Mouse (Mus musculus): Measurements from ENCODE around the gene Golt1a. TPM values are rescaled to one million over a fixed set of nuclear protein-coding genes. Genes with fewer than 3 reads are reported as not detected.

Gene Golt1a
- polyA plus RNA-seq, 1 experiment from 2014 or later, result 12.8 TPM

- Histone ChIP-seq H3K9ac (ENCODE audit: low read length) (no peak overlapping the region), H3K9me3 (ENCODE audit: control insufficient read depth, low read length) (no peaks in the 10 kb centered on the region), H3K27me3 (replicated peaks; ENCODE audit: control insufficient read depth, insufficient read depth, low read length) (peaks cover 10% of the 10 kb centered on the region), H3K36me3 (ENCODE audit: control insufficient read depth, insufficient read depth, low read length) (no peaks in the 10 kb centered on the region), H3K4me2 (ENCODE audit: low read length) (no peak overlapping the region), H3K4me1 (replicated peaks; ENCODE audit: control insufficient read depth, insufficient read depth, low read length) (peaks cover 16% of the 10 kb centered on the region; the same call in 1 of the 2 replicates), H3K4me3 (ENCODE audit: low read depth, low read length) (no peak overlapping the region), H3K27ac (ENCODE audit: low read depth) (no peak overlapping the region)
- no peak for ATAC-seq (replicated peaks; ENCODE audit: low FRiP score, low TSS enrichment, low read depth)
- DNase-seq (ENCODE audit: low spot score), result no peak
- WGBS, result 60% methylated on average over 10 of the region's 10 CpGs
Measured at GRCm38 (mm10) chr1:133368644-133369043, 59.0 kb downstream of the Golt1a start.

GRCm38 (mm10) chr1:133370352-133370751 is 60.8 kb downstream of the Golt1a start:
- Histone ChIP-seq H3K9ac (ENCODE audit: low read length) (no peak overlapping the region), H3K36me3 (ENCODE audit: control insufficient read depth, insufficient read depth, low read length) (no peaks in the 10 kb centered on the region), H3K4me1 (replicated peaks; ENCODE audit: control insufficient read depth, insufficient read depth, low read length) (peaks cover 8% of the 10 kb centered on the region; the same call in 1 of the 2 replicates), H3K4me2 (ENCODE audit: low read length) (no peak overlapping the region), H3K9me3 (ENCODE audit: control insufficient read depth, low read length) (no peaks in the 10 kb centered on the region), H3K27me3 (replicated peaks; ENCODE audit: control insufficient read depth, insufficient read depth, low read length) (no peaks in the 10 kb centered on the region), H3K27ac (ENCODE audit: low read depth) (no peak overlapping the region), H3K4me3 (ENCODE audit: low read depth, low read length) (no peak overlapping the region)
- 57% methylated on average over 4 of the region's 4 CpGs for WGBS
- DNase-seq (ENCODE audit: low spot score) (no peak), ATAC-seq (replicated peaks; ENCODE audit: low FRiP score, low TSS enrichment, low read depth) (no peak)

GRCm38 (mm10) chr1:133371431-133371830 is 61.8 kb downstream of the Golt1a start:
- ATAC-seq (replicated peaks; ENCODE audit: low FRiP score, low TSS enrichment, low read depth) (no peak), DNase-seq (ENCODE audit: low spot score) (no peak)
- H3K4me1 ChIP-seq (replicated peaks; ENCODE audit: control insufficient read depth, insufficient read depth, low read length), result peaks cover 8% of the 10 kb centered on the region; the same call in 1 of the 2 replicates
- no peak overlapping the region for H3K9ac ChIP-seq (ENCODE audit: low read length)
- no peaks in the 10 kb centered on the region for H3K36me3 ChIP-seq (ENCODE audit: control insufficient read depth, insufficient read depth, low read length)
- H3K9me3 ChIP-seq (ENCODE audit: control insufficient read depth, low read length), result no peaks in the 10 kb centered on the region
- H3K27ac ChIP-seq (ENCODE audit: low read depth), result no peak overlapping the region
- H3K27me3 ChIP-seq (replicated peaks; ENCODE audit: control insufficient read depth, insufficient read depth, low read length), result no peaks in the 10 kb centered on the region
- 73% methylated on average over 6 of the region's 6 CpGs for WGBS
- no peak overlapping the region for H3K4me3 ChIP-seq (ENCODE audit: low read depth, low read length)
- no peak overlapping the region for H3K4me2 ChIP-seq (ENCODE audit: low read length)

GRCm38 (mm10) chr1:133372113-133372512 is 62.5 kb downstream of the Golt1a start:
- Histone ChIP-seq H3K27me3 (replicated peaks; ENCODE audit: control insufficient read depth, insufficient read depth, low read length) (no peaks in the 10 kb centered on the region), H3K27ac (ENCODE audit: low read depth) (no peak overlapping the region), H3K4me2 (ENCODE audit: low read length) (no peak overlapping the region), H3K4me3 (ENCODE audit: low read depth, low read length) (no peak overlapping the region), H3K9ac (ENCODE audit: low read length) (no peak overlapping the region), H3K4me1 (replicated peaks; ENCODE audit: control insufficient read depth, insufficient read depth, low read length) (peaks cover 8% of the 10 kb centered on the region; the same call in 1 of the 2 replicates), H3K9me3 (ENCODE audit: control insufficient read depth, low read length) (no peaks in the 10 kb centered on the region), H3K36me3 (ENCODE audit: control insufficient read depth, insufficient read depth, low read length) (no peaks in the 10 kb centered on the region)
- 61% methylated on average over 8 of the region's 8 CpGs for WGBS
- ATAC-seq (replicated peaks; ENCODE audit: low FRiP score, low TSS enrichment, low read depth) (no peak), DNase-seq (ENCODE audit: low spot score) (no peak)

Other genes with a start within 250 kb of the Golt1a start
- gene Ppp1r15b, start 178.7 kb upstream of the Golt1a start, polyA plus RNA-seq (2014; fragmentation: Nextera tagmentation; extraction: Ambion mirVana), result 50.6 and 54.4 TPM in 2 replicates
- 15.9 TPM in 2 replicates for gene Plekha6, start 145.6 kb upstream of the Golt1a start, polyA plus RNA-seq (2014; fragmentation: Nextera tagmentation; extraction: Ambion mirVana)
- not detected in 2 replicates for gene Kiss1, start 12.1 kb downstream of the Golt1a start, polyA plus RNA-seq (2014; fragmentation: Nextera tagmentation; extraction: Ambion mirVana)
- gene Ren1, start 40.7 kb downstream of the Golt1a start, polyA plus RNA-seq (2014; fragmentation: Nextera tagmentation; extraction: Ambion mirVana), result 0.51 and 1.4 TPM in 2 replicates
- gene Etnk2, start 53.8 kb downstream of the Golt1a start, polyA plus RNA-seq (2014; fragmentation: Nextera tagmentation; extraction: Ambion mirVana), result 3.7 and 4.6 TPM in 2 replicates
- gene Sox13, start 114.6 kb downstream of the Golt1a start, polyA plus RNA-seq (2014; fragmentation: Nextera tagmentation; extraction: Ambion mirVana), result 12.1 and 12.3 TPM in 2 replicates